Mouse (Mus musculus): ENCODE results near the gene Eml3. TPM values are rescaled to one million over a fixed set of nuclear protein-coding genes. Genes with fewer than 3 reads are reported as not detected.
A peak's percentile ranks its signal among the peaks of the same experiment; 100 is the strongest.
"Not testable (repeated sequence)": the region's sequence is repeated elsewhere in the genome, so short reads cannot be mapped to it uniquely, and the experiment has no call there.

Gene Eml3
- polyA plus RNA-seq, 1 experiment from 2014 or later, result 19.0 TPM

DNA sequence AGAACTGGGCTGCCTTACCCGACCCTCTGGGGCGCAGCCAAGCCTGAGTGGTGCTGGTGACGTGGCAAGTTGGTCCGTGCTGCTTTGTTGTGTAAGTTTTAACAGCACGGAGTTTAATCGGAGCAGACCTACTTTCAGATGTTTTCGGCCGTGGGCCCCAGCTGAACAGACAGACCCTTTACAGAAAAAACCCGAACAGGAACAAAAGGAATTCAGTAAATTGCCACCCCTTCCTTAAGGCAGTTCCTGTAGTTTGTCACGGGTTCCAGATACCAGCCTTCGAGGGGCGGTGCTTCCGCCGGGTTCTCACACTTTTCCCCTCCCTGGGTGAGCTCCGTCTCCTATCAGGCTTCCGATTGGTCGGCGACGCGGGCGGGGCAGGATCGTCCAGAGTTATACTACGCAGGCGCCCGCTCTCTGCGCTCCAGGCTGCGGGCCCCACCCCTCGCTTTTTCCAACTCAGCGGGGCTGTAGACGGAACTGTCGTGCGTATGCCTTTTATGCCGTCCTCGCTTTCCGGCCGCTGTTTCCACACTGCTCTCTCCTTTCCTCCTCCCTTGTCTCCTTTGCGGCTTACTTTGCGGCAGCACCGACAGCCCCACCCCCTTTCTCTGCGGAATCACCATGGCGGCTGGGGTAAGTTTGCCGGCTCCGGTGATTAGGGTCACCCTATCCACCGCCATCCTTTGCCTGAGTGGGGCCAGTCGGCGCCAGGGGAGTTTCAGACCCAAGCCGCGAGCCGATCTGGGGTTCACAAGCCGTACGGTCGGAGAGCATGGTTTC, 37.4 kb downstream of the Eml3 start, which contains the start of gene Eef1g:
Eef1g (plus strand) TSS at position 452 of the 783 bp plus-strand sequence.
- Histone ChIP-seq H3K4me1 (ENCODE audit: insufficient read depth) (peaks cover 4% of the 10 kb centered on the region; the same call in 1 of the 2 replicates), H3K27ac (ENCODE audit: low read depth) (peak within 1 kb of the TSS; percentile 92), H3K4me3 (ENCODE audit: low read depth, low read length) (peak within 1 kb of the TSS; percentile 88), H3K9me3 (ENCODE audit: low read depth, low read length) (no peaks in the 10 kb centered on the region), H3K4me2 (peak within 1 kb of the TSS; percentile 75), H3K36me3 (ENCODE audit: insufficient read depth) (peaks cover 77% of the 10 kb centered on the region), H3K27me3 (ENCODE audit: insufficient read depth, low read length) (no peaks in the 10 kb centered on the region), H3K9ac (peak within 1 kb of the TSS; percentile 95)
- no peak for TF ChIP-seq CTCF (IDR thresholded peaks at IDR 0.05; ENCODE audit: low read depth)
- ATAC-seq (ENCODE audit: insufficient read depth) (peak; percentile 99), DNase-seq (peak; percentile 99)
- WGBS, result under 1% methylated on average over 52 of the region's 52 CpGs

DNA sequence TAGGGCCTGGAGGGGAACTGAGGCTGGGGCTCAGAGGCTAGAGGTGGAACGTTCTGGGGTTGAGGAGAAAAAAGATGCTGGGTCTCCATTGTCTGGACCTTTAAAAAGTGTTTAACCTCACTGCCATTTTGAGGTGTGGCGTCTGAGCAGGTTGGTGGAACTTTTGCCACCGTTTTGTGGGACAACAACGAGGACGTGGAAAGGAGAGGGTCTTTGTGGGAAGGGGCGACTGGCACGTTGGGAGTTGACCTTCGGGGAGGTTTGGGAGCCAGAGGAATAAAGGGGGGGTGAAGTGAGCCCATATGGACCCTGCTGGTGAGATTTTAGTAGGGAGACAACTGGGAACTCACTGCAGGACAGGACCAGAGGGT, 38.0 kb downstream of the Eml3 start:
- DNase-seq (no peak), ATAC-seq (ENCODE audit: insufficient read depth) (no peak)
- H3K4me3 ChIP-seq (ENCODE audit: low read depth, low read length), result peak overlapping the region; percentile 88
- WGBS, result 0% methylated on average over 8 of the region's 8 CpGs
- peak overlapping the region; percentile 86 for H3K27ac ChIP-seq (ENCODE audit: low read depth)
- no peaks in the 10 kb centered on the region for H3K9me3 ChIP-seq (ENCODE audit: low read depth, low read length)
- no peak for TF ChIP-seq CTCF (IDR thresholded peaks at IDR 0.05; ENCODE audit: low read depth)
- H3K36me3 ChIP-seq (ENCODE audit: insufficient read depth), result peaks cover 77% of the 10 kb centered on the region
- peak overlapping the region; percentile 75 for H3K4me2 ChIP-seq
- no peaks in the 10 kb centered on the region for H3K27me3 ChIP-seq (ENCODE audit: insufficient read depth, low read length)
- H3K9ac ChIP-seq, result peak overlapping the region; percentile 95
- peaks cover 4% of the 10 kb centered on the region; the same call in 1 of the 2 replicates for H3K4me1 ChIP-seq (ENCODE audit: insufficient read depth)

GRCm38 (mm10) chr19:8967893-8968292, 38.5 kb downstream of the Eml3 start:
- Histone ChIP-seq H3K36me3 (ENCODE audit: insufficient read depth) (peaks cover 77% of the 10 kb centered on the region), H3K9me3 (ENCODE audit: low read depth, low read length) (no peaks in the 10 kb centered on the region), H3K4me2 (peak overlapping the region; percentile 75), H3K4me1 (ENCODE audit: insufficient read depth) (peaks cover 4% of the 10 kb centered on the region; the same call in 1 of the 2 replicates), H3K4me3 (ENCODE audit: low read depth, low read length) (peak overlapping the region; percentile 88), H3K27ac (ENCODE audit: low read depth) (peak overlapping the region; percentile 86), H3K27me3 (ENCODE audit: insufficient read depth, low read length) (no peaks in the 10 kb centered on the region), H3K9ac (peak overlapping the region; percentile 95)
- ATAC-seq (ENCODE audit: insufficient read depth) (no peak), DNase-seq (no peak)
- TF ChIP-seq CTCF (IDR thresholded peaks at IDR 0.05; ENCODE audit: low read depth), result no peak
- 3% methylated on average over 9 of the region's 9 CpGs for WGBS

DNA sequence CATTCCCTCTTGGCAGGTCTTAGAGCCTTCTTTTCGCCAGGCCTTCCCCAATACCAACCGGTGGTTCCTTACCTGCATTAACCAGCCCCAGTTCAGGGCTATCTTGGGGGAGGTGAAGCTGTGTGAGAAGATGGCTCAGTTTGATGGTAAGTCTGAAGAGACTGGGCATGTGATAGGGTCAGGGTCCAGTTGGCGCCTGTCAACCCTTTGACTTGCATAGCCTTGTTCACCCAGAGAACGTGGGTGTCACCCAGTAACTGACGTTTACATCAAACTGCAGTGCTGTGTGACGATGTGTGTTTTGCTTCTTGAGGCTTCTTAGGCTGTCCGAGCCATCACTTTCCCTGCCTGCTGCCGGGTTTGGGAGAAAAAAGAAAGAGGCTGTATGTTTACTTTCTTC, 43.1 kb downstream of the Eml3 start:
- DNase-seq; H3K27ac ChIP-seq (ENCODE audit: low read depth); H3K9me3 ChIP-seq (ENCODE audit: low read depth, low read length); H3K27me3 ChIP-seq (ENCODE audit: insufficient read depth, low read length); ATAC-seq (ENCODE audit: insufficient read depth); H3K9ac ChIP-seq; H3K4me3 ChIP-seq (ENCODE audit: low read depth, low read length); H3K4me1 ChIP-seq (ENCODE audit: insufficient read depth); H3K4me2 ChIP-seq: not testable (repeated sequence)
- peaks cover 92% of the 10 kb centered on the region for H3K36me3 ChIP-seq (ENCODE audit: insufficient read depth)
- 64% methylated on average over 8 of the region's 8 CpGs for WGBS

DNA sequence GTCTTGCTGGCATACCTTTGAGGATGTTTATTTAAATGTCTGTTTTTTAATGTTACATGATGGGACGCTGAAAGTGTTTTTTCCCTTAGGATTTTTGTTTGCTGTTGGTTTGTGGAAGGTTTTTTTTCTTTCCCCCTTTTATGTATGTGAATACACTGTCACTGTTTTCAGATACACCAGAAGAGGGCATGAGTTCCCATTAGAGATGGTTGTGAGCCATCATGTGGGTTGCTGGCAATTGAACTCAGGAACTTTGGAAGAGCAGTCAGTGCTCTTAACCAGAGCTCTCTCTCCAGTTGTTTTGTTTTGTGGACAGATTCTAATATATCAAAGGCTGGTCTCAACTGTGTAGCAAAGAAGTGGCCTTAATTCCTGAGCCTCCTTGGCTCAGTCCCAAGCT, 45.3 kb downstream of the Eml3 start:
- H3K9ac ChIP-seq, result no peak overlapping the region
- H3K4me2 ChIP-seq, result no peak overlapping the region
- ATAC-seq (ENCODE audit: insufficient read depth), result no peak
- WGBS, result 65% methylated on average over 1 of the region's 1 CpGs
- H3K4me3 ChIP-seq (ENCODE audit: low read depth, low read length), result no peak overlapping the region
- H3K36me3 ChIP-seq (ENCODE audit: insufficient read depth), result peaks cover 100% of the 10 kb centered on the region
- H3K4me1 ChIP-seq (ENCODE audit: insufficient read depth), result no peaks in the 10 kb centered on the region
- TF ChIP-seq CTCF (IDR thresholded peaks at IDR 0.05; ENCODE audit: low read depth), result 0 out of 2 replicates have a peak, but pooled peaks have one; percentile 15
- H3K27me3 ChIP-seq (ENCODE audit: insufficient read depth, low read length), result no peaks in the 10 kb centered on the region
- H3K9me3 ChIP-seq (ENCODE audit: low read depth, low read length), result no peaks in the 10 kb centered on the region
- DNase-seq, result peak; percentile 26
- no peak overlapping the region for H3K27ac ChIP-seq (ENCODE audit: low read depth)

GRCm38 (mm10) chr19:8975491-8975890, 46.1 kb downstream of the Eml3 start:
- Histone ChIP-seq H3K9me3 (ENCODE audit: low read depth, low read length) (no peaks in the 10 kb centered on the region), H3K9ac (no peak overlapping the region), H3K4me1 (ENCODE audit: insufficient read depth) (no peaks in the 10 kb centered on the region), H3K4me2 (no peak overlapping the region), H3K27me3 (ENCODE audit: insufficient read depth, low read length) (no peaks in the 10 kb centered on the region), H3K27ac (ENCODE audit: low read depth) (no peak overlapping the region), H3K36me3 (ENCODE audit: insufficient read depth) (peaks cover 100% of the 10 kb centered on the region), H3K4me3 (ENCODE audit: low read depth, low read length) (no peak overlapping the region)
- no peak for TF ChIP-seq CTCF (IDR thresholded peaks at IDR 0.05; ENCODE audit: low read depth)
- WGBS, result 91% methylated on average over 2 of the region's 2 CpGs
- DNase-seq (no peak), ATAC-seq (ENCODE audit: insufficient read depth) (no peak)

DNA sequence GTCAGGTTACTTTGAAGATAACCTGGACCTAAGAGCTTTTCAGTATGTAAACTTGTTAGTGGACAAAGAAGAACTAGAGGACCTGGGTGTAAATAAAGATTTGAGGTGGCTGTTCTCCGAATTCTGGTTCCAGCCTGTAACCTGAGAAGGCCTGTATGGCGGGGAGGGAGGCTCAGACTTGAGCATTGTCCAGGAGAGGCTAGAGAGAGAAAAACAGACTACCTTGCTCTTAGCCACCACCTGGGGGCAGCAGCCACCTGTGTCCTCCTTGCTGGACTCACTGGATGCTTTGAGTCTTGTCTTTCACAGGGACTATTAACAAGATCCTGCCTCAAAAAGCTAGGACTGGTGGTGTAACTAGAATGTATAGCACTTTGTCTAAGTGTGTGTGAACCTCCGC, 47.2 kb downstream of the Eml3 start:
- H3K27ac ChIP-seq (ENCODE audit: low read depth), result no peak overlapping the region
- H3K4me3 ChIP-seq (ENCODE audit: low read depth, low read length), result no peak overlapping the region
- no peak overlapping the region for H3K9ac ChIP-seq
- peaks cover 96% of the 10 kb centered on the region for H3K36me3 ChIP-seq (ENCODE audit: insufficient read depth)
- DNase-seq (peak; percentile 76), ATAC-seq (ENCODE audit: insufficient read depth) (peak; percentile 67; the same call in 1 of the 2 replicates)
- no peaks in the 10 kb centered on the region for H3K9me3 ChIP-seq (ENCODE audit: low read depth, low read length)
- no peak overlapping the region for H3K4me2 ChIP-seq
- H3K4me1 ChIP-seq (ENCODE audit: insufficient read depth), result peaks cover 2% of the 10 kb centered on the region; the same call in 1 of the 2 replicates
- 43% methylated on average over 3 of the region's 3 CpGs for WGBS
- peak; percentile 77 for TF ChIP-seq CTCF (IDR thresholded peaks at IDR 0.05; ENCODE audit: low read depth)
- H3K27me3 ChIP-seq (ENCODE audit: insufficient read depth, low read length), result no peaks in the 10 kb centered on the region

All from lung, embryonic 14.5 days (tissue).